Mouse (Mus musculus): Measurements from ENCODE around the gene Prox2. TPM values are rescaled to one million over a fixed set of nuclear protein-coding genes. Genes with fewer than 3 reads are reported as not detected.

Gene Prox2
- polyA plus RNA-seq, 1 experiment, result 1.8 TPM

DNA sequence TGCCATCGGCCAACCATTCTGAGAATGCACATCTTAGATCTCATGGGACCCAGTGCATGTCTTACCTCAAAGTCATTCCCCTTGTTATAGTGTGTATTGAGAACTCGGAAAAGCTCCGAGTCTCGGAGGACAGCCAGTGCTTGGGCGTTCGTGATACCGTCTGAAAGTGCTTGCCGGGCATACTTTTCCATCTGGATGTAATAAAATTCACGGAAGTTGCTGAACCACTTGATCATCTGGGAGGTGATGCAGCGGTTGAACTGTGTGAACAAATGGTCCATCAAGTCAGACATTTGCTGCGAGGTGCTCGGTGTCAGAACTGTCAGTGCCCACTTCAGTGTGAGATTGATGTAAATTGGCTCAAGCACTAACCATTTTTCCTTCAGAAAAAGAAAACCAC is 22.7 kb downstream of the Prox2 start:
- no peak for TF ChIP-seq POLR2A (IDR thresholded peaks at IDR 0.05; ENCODE audit: extremely low read depth, insufficient read depth, low read length)
- TF ChIP-seq CTCF (IDR thresholded peaks at IDR 0.05; ENCODE audit: extremely low read depth, insufficient read depth, low read length), result no peak
- no peak overlapping the region for H3K4me3 ChIP-seq (ENCODE audit: insufficient read depth, low read length)
- no peaks in the 10 kb centered on the region for H3K4me1 ChIP-seq (ENCODE audit: control insufficient read depth, insufficient read depth, low read length)
- H3K27ac ChIP-seq (ENCODE audit: insufficient read depth, low read length), result no peak overlapping the region

DNA sequence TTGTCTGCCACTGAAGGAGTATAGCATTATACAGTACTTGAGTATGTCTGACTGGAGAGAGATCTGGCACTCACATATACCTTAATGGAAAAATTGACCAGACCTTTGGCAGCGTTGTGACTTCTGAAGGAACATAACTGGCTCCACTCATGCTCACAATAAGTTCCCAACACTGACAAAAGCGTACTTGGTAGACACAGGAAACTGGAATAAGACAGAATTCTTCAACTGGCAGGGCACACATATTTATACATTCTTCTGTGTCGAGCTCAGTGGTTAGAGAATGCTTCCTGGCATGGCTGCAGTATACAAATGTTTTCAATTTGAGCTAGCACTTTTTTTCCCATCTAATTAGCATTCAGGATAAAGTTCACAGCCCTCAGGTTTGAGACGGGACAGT is 25.6 kb downstream of the Prox2 start:
- Histone ChIP-seq H3K4me1 (ENCODE audit: control insufficient read depth, insufficient read depth, low read length) (no peaks in the 10 kb centered on the region), H3K27ac (ENCODE audit: insufficient read depth, low read length) (no peak overlapping the region), H3K4me3 (ENCODE audit: insufficient read depth, low read length) (no peak overlapping the region)
- TF ChIP-seq CTCF (IDR thresholded peaks at IDR 0.05; ENCODE audit: extremely low read depth, insufficient read depth, low read length), result no peak
- TF ChIP-seq POLR2A (IDR thresholded peaks at IDR 0.05; ENCODE audit: extremely low read depth, insufficient read depth, low read length), result no peak

GRCm38 (mm10) chr12:85084257-85084656 is 26.3 kb downstream of the Prox2 start:
- no peaks in the 10 kb centered on the region for H3K4me1 ChIP-seq (ENCODE audit: control insufficient read depth, insufficient read depth, low read length)
- no peak overlapping the region for H3K4me3 ChIP-seq (ENCODE audit: insufficient read depth, low read length)
- TF ChIP-seq POLR2A (IDR thresholded peaks at IDR 0.05; ENCODE audit: extremely low read depth, insufficient read depth, low read length) (no peak), CTCF (IDR thresholded peaks at IDR 0.05; ENCODE audit: extremely low read depth, insufficient read depth, low read length) (no peak)
- no peak overlapping the region for H3K27ac ChIP-seq (ENCODE audit: insufficient read depth, low read length)

- TF ChIP-seq POLR2A (IDR thresholded peaks at IDR 0.05; ENCODE audit: extremely low read depth, insufficient read depth, low read length) (no peak), CTCF (IDR thresholded peaks at IDR 0.05; ENCODE audit: extremely low read depth, insufficient read depth, low read length) (no peak)
- no peak overlapping the region for H3K27ac ChIP-seq (ENCODE audit: insufficient read depth, low read length)
- H3K4me1 ChIP-seq (ENCODE audit: control insufficient read depth, insufficient read depth, low read length), result no peaks in the 10 kb centered on the region; the same call in 1 of the 2 replicates
- no peak overlapping the region for H3K4me3 ChIP-seq (ENCODE audit: insufficient read depth, low read length)
Observed at GRCm38 (mm10) chr12:85077100-85077499, 33.5 kb downstream of the Prox2 start.

DNA sequence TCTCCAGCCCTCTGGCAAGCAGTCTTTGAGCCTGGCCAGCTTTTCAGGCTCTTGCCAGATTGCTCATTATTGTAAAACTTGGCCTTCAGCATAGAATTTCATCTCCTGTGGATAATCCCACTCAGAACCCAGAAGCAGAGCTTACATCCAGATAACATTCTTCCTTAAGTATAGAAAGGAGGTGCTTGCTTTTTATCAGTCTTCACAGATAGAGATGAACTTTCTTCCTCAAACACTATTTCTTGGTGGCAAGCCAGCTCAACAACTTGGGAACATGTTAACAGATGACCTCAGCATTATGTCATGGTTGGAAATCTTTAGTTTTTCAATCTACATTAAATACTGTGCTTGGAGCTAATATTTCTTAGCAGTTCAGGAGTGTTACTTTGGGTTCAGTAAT is 39.5 kb downstream of the Prox2 start:
- H3K4me3 ChIP-seq (ENCODE audit: insufficient read depth, low read length), result no peak overlapping the region
- no peak overlapping the region for H3K27ac ChIP-seq (ENCODE audit: insufficient read depth, low read length)
- no peaks in the 10 kb centered on the region for H3K4me1 ChIP-seq (ENCODE audit: control insufficient read depth, insufficient read depth, low read length)
- TF ChIP-seq POLR2A (IDR thresholded peaks at IDR 0.05; ENCODE audit: extremely low read depth, insufficient read depth, low read length) (no peak), CTCF (IDR thresholded peaks at IDR 0.05; ENCODE audit: extremely low read depth, insufficient read depth, low read length) (no peak)

- H3K4me1 ChIP-seq (ENCODE audit: control insufficient read depth, insufficient read depth, low read length), result no peaks in the 10 kb centered on the region
- TF ChIP-seq CTCF (IDR thresholded peaks at IDR 0.05; ENCODE audit: extremely low read depth, insufficient read depth, low read length), result no peak
- no peak for TF ChIP-seq POLR2A (IDR thresholded peaks at IDR 0.05; ENCODE audit: extremely low read depth, insufficient read depth, low read length)
- H3K4me3 ChIP-seq (ENCODE audit: insufficient read depth, low read length), result no peak overlapping the region
- no peak overlapping the region for H3K27ac ChIP-seq (ENCODE audit: insufficient read depth, low read length)
Observed at GRCm38 (mm10) chr12:85051218-85051617, 59.3 kb downstream of the Prox2 start.

Other genes starting within 250 kb of the Prox2 start
- gene Ltbp2, start 234.2 kb downstream of the Prox2 start, polyA plus RNA-seq (2012; rRNA removed), result 0.38 and 0.42 TPM in 2 replicates
- gene Fcf1, start 139.9 kb downstream of the Prox2 start, polyA plus RNA-seq (2012; rRNA removed), result 71.3 and 74.5 TPM in 2 replicates
- gene Arel1, start 139.9 kb downstream of the Prox2 start, polyA plus RNA-seq (2012; rRNA removed), result 66.9 and 70.4 TPM in 2 replicates
- 64.0 and 69.9 TPM in 2 replicates for gene Ylpm1, start 114.4 kb downstream of the Prox2 start, polyA plus RNA-seq (2012; rRNA removed)
- gene Dlst, start 74 bp upstream of the Prox2 start, polyA plus RNA-seq (2012; rRNA removed), result 144 and 150 TPM in 2 replicates
- 39.2 and 44.3 TPM in 2 replicates for gene Rps6kl1, start 40.5 kb upstream of the Prox2 start, polyA plus RNA-seq (2012; rRNA removed)
- 2.2 and 2.9 TPM in 2 replicates for gene Pgf, start 67.0 kb upstream of the Prox2 start, polyA plus RNA-seq (2012; rRNA removed)
- gene Eif2b2, start 108.7 kb upstream of the Prox2 start, polyA plus RNA-seq (2012; rRNA removed), result 90.4 and 101 TPM in 2 replicates
- gene Mlh3, start 159.8 kb upstream of the Prox2 start, polyA plus RNA-seq (2012; rRNA removed), result 12.7 and 13.7 TPM in 2 replicates
- 48.4 and 53.7 TPM in 2 replicates for gene Acyp1, start 177.7 kb upstream of the Prox2 start, polyA plus RNA-seq (2012; rRNA removed)
- 1.2 TPM in 2 replicates for gene Zc2hc1c, start 177.8 kb upstream of the Prox2 start, polyA plus RNA-seq (2012; rRNA removed)
- 31.7 and 33.3 TPM in 2 replicates for gene Nek9, start 228.6 kb upstream of the Prox2 start, polyA plus RNA-seq (2012; rRNA removed)

All from cortical plate, adult 2 months (tissue).